Mouse (Mus musculus): ENCODE data around the gene Slc10a4. TPM values are rescaled to one million over a fixed set of nuclear protein-coding genes. Genes with fewer than 3 reads are reported as not detected.
"Not testable (repeated sequence)": the region's sequence is repeated elsewhere in the genome, so short reads cannot be mapped to it uniquely, and the experiment has no call there.

Slc10a4 gene
- polyA plus RNA-seq, 1 experiment, result not detected

- Histone ChIP-seq H3K36me3 (ENCODE audit: control insufficient read depth) (peaks cover 2% of the 10 kb centered on the region), H3K27me3 (ENCODE audit: control insufficient read depth) (no peaks in the 10 kb centered on the region), H3K9me3 (ENCODE audit: control insufficient read depth, low read length) (no peaks in the 10 kb centered on the region), H3K4me1 (ENCODE audit: control insufficient read depth) (no peaks in the 10 kb centered on the region), H3K4me3 (replicated peaks) (no peak overlapping the region)
- TF ChIP-seq GATA1 (IDR thresholded peaks at IDR 0.05; ENCODE audit: low read length), result no peak
- no peak for TF ChIP-seq TAL1 (IDR thresholded peaks at IDR 0.05; ENCODE audit: low read length)
These were observed 22.6 kb upstream of the Slc10a4 start for GRCm38 (mm10) chr5:72984091-72984490.

- no peaks in the 10 kb centered on the region for H3K9me3 ChIP-seq (ENCODE audit: control insufficient read depth, low read length)
- no peaks in the 10 kb centered on the region for H3K27me3 ChIP-seq (ENCODE audit: control insufficient read depth)
- no peak overlapping the region for H3K4me3 ChIP-seq (replicated peaks)
- H3K36me3 ChIP-seq (ENCODE audit: control insufficient read depth), result no peaks in the 10 kb centered on the region
- H3K4me1 ChIP-seq (ENCODE audit: control insufficient read depth), result no peaks in the 10 kb centered on the region
- TF ChIP-seq GATA1 (IDR thresholded peaks at IDR 0.05; ENCODE audit: low read length) (no peak), TAL1 (IDR thresholded peaks at IDR 0.05; ENCODE audit: low read length) (no peak)
These were observed 18.9 kb upstream of the Slc10a4 start for GRCm38 (mm10) chr5:72987786-72988185.

- no peaks in the 10 kb centered on the region for H3K9me3 ChIP-seq (ENCODE audit: control insufficient read depth, low read length)
- TF ChIP-seq TAL1 (IDR thresholded peaks at IDR 0.05; ENCODE audit: low read length) (no peak), GATA1 (IDR thresholded peaks at IDR 0.05; ENCODE audit: low read length) (no peak)
These were observed 16.9 kb upstream of the Slc10a4 start for GRCm38 (mm10) chr5:72989756-72990155.

GRCm38 (mm10) chr5:72992474-72992873 is 14.2 kb upstream of the Slc10a4 start:
- no peaks in the 10 kb centered on the region for H3K36me3 ChIP-seq (ENCODE audit: control insufficient read depth)
- no peaks in the 10 kb centered on the region for H3K9me3 ChIP-seq (ENCODE audit: control insufficient read depth, low read length)
- H3K27me3 ChIP-seq (ENCODE audit: control insufficient read depth), result no peaks in the 10 kb centered on the region
- H3K4me1 ChIP-seq (ENCODE audit: control insufficient read depth), result no peaks in the 10 kb centered on the region
- H3K4me3 ChIP-seq (replicated peaks), result no peak overlapping the region
- TF ChIP-seq GATA1 (IDR thresholded peaks at IDR 0.05; ENCODE audit: low read length) (no peak), TAL1 (IDR thresholded peaks at IDR 0.05; ENCODE audit: low read length) (no peak)

More at GRCm38 (mm10) chr5:72989756-72990155, 16.9 kb upstream of the Slc10a4 start:
- Histone ChIP-seq H3K4me1 (ENCODE audit: control insufficient read depth) (no peaks in the 10 kb centered on the region), H3K36me3 (ENCODE audit: control insufficient read depth) (no peaks in the 10 kb centered on the region), H3K27me3 (ENCODE audit: control insufficient read depth) (no peaks in the 10 kb centered on the region), H3K4me3 (replicated peaks) (no peak overlapping the region)

- H3K27me3 ChIP-seq (ENCODE audit: control insufficient read depth), result no peaks in the 10 kb centered on the region
- no peaks in the 10 kb centered on the region for H3K4me1 ChIP-seq (ENCODE audit: control insufficient read depth)
- TF ChIP-seq GATA1 (IDR thresholded peaks at IDR 0.05; ENCODE audit: low read length) (no peak), TAL1 (IDR thresholded peaks at IDR 0.05; ENCODE audit: low read length) (no peak)
- no peaks in the 10 kb centered on the region for H3K9me3 ChIP-seq (ENCODE audit: control insufficient read depth, low read length)
- H3K4me3 ChIP-seq (replicated peaks), result no peak overlapping the region
- no peaks in the 10 kb centered on the region for H3K36me3 ChIP-seq (ENCODE audit: control insufficient read depth)
These were observed 12.3 kb upstream of the Slc10a4 start for GRCm38 (mm10) chr5:72994424-72994823.

- no peak overlapping the region for H3K4me3 ChIP-seq (replicated peaks)
- no peaks in the 10 kb centered on the region for H3K36me3 ChIP-seq (ENCODE audit: control insufficient read depth)
- H3K27me3 ChIP-seq (ENCODE audit: control insufficient read depth), result no peaks in the 10 kb centered on the region
- no peaks in the 10 kb centered on the region for H3K4me1 ChIP-seq (ENCODE audit: control insufficient read depth)
- no peaks in the 10 kb centered on the region for H3K9me3 ChIP-seq (ENCODE audit: control insufficient read depth, low read length)
- TF ChIP-seq GATA1 (IDR thresholded peaks at IDR 0.05; ENCODE audit: low read length) (no peak), TAL1 (IDR thresholded peaks at IDR 0.05; ENCODE audit: low read length) (no peak)
These were observed 11.8 kb upstream of the Slc10a4 start for GRCm38 (mm10) chr5:72994928-72995327.

GRCm38 (mm10) chr5:72995379-72995778 is 11.3 kb upstream of the Slc10a4 start:
- Histone ChIP-seq H3K27me3 (ENCODE audit: control insufficient read depth) (no peaks in the 10 kb centered on the region), H3K4me3 (replicated peaks) (no peak overlapping the region), H3K4me1 (ENCODE audit: control insufficient read depth) (no peaks in the 10 kb centered on the region), H3K9me3 (ENCODE audit: control insufficient read depth, low read length) (no peaks in the 10 kb centered on the region), H3K36me3 (ENCODE audit: control insufficient read depth) (no peaks in the 10 kb centered on the region)
- TF ChIP-seq TAL1 (IDR thresholded peaks at IDR 0.05; ENCODE audit: low read length) (no peak), GATA1 (IDR thresholded peaks at IDR 0.05; ENCODE audit: low read length) (no peak)

GRCm38 (mm10) chr5:72998546-72998945 is 8.1 kb upstream of the Slc10a4 start:
- H3K9me3 ChIP-seq (ENCODE audit: control insufficient read depth, low read length); H3K27me3 ChIP-seq (ENCODE audit: control insufficient read depth); H3K4me1 ChIP-seq (ENCODE audit: control insufficient read depth); H3K4me3 ChIP-seq (replicated peaks); H3K36me3 ChIP-seq (ENCODE audit: control insufficient read depth): not testable (repeated sequence)

GRCm38 (mm10) chr5:73004046-73004445 is 2.6 kb upstream of the Slc10a4 start:
- Histone ChIP-seq H3K36me3 (ENCODE audit: control insufficient read depth) (no peaks in the 10 kb centered on the region), H3K4me1 (ENCODE audit: control insufficient read depth) (peaks cover 2% of the 10 kb centered on the region), H3K27me3 (ENCODE audit: control insufficient read depth) (peaks cover 47% of the 10 kb centered on the region)

GRCm38 (mm10) chr5:73007582-73007959 is 888 bp downstream of the Slc10a4 start:
- no peak for TF ChIP-seq GATA1 (IDR thresholded peaks at IDR 0.05; ENCODE audit: low read length)
- no peak for TF ChIP-seq TAL1 (IDR thresholded peaks at IDR 0.05; ENCODE audit: low read length)
- no peak overlapping the region for H3K4me3 ChIP-seq (replicated peaks)
- H3K9me3 ChIP-seq (ENCODE audit: control insufficient read depth, low read length), result peaks cover 4% of the 10 kb centered on the region; the same call in 1 of the 2 replicates
- no peaks in the 10 kb centered on the region for H3K36me3 ChIP-seq (ENCODE audit: control insufficient read depth)
- peaks cover 2% of the 10 kb centered on the region for H3K4me1 ChIP-seq (ENCODE audit: control insufficient read depth)
- peaks cover 59% of the 10 kb centered on the region for H3K27me3 ChIP-seq (ENCODE audit: control insufficient read depth)

More at GRCm38 (mm10) chr5:73004046-73004445, 2.6 kb upstream of the Slc10a4 start:
- TF ChIP-seq TAL1 (IDR thresholded peaks at IDR 0.05; ENCODE audit: low read length), result no peak
- Histone ChIP-seq H3K9me3 (ENCODE audit: control insufficient read depth, low read length) (peaks cover 4% of the 10 kb centered on the region; the same call in 1 of the 2 replicates), H3K4me3 (replicated peaks) (no peak overlapping the region)

GRCm38 (mm10) chr5:73008230-73008629 is 1.5 kb downstream of the Slc10a4 start:
- not testable (repeated sequence) for H3K9me3 ChIP-seq (ENCODE audit: control insufficient read depth, low read length); H3K4me1 ChIP-seq (ENCODE audit: control insufficient read depth); H3K4me3 ChIP-seq (replicated peaks); H3K36me3 ChIP-seq (ENCODE audit: control insufficient read depth)
- peaks cover 66% of the 10 kb centered on the region for H3K27me3 ChIP-seq (ENCODE audit: control insufficient read depth)

- not testable (repeated sequence) for H3K4me1 ChIP-seq (ENCODE audit: control insufficient read depth); H3K9me3 ChIP-seq (ENCODE audit: control insufficient read depth, low read length); H3K36me3 ChIP-seq (ENCODE audit: control insufficient read depth); H3K4me3 ChIP-seq (replicated peaks)
- peaks cover 70% of the 10 kb centered on the region for H3K27me3 ChIP-seq (ENCODE audit: control insufficient read depth)
These were observed 5.1 kb downstream of the Slc10a4 start for GRCm38 (mm10) chr5:73011806-73012205.

- H3K9me3 ChIP-seq (ENCODE audit: control insufficient read depth, low read length); H3K4me1 ChIP-seq (ENCODE audit: control insufficient read depth); H3K4me3 ChIP-seq (replicated peaks); H3K36me3 ChIP-seq (ENCODE audit: control insufficient read depth): not testable (repeated sequence)
- H3K27me3 ChIP-seq (ENCODE audit: control insufficient read depth), result peaks cover 61% of the 10 kb centered on the region
These were observed 6.4 kb downstream of the Slc10a4 start for GRCm38 (mm10) chr5:73012884-73013610.

Measured in erythroblast, embryonic 14.5 days (primary cell).